Mouse (Mus musculus) MEL (cell line): ENCODE measurements around the gene Sox6. TPM values are rescaled to one million over a fixed set of nuclear protein-coding genes. Genes with fewer than 3 reads are reported as not detected.

ENCODE experiments used
- DNase-seq: peaks from one replicate; pipeline ENCODE4 v3.0.0; 2011; ENCODE audit warnings: low read depth, low spot score
- H3K27ac ChIP-seq: 2 replicates; pipeline ENCODE4 v1.5.1; 2012; ENCODE audit warnings: low read depth, mild to moderate bottlenecking, control low read depth, low read length, moderate library complexity; ENCODE audit not compliant: control insufficient read depth
- H3K27me3 ChIP-seq, 2 experiments: fragments of 150-350 bp in 1 of 2; sonication (generic) in 1 of 2; 2 replicates each; pipeline ENCODE4 v1.6.1; 2012; ENCODE audit warnings: low read length in 2 of 2, mild to moderate bottlenecking in 2 of 2, improper control_type of control experiment in 1 of 2, moderate library complexity in 1 of 2; ENCODE audit not compliant: insufficient read depth in 2 of 2, control insufficient read depth in 1 of 2
- H3K36me3 ChIP-seq, 2 experiments: 2 replicates each; pipeline ENCODE4 v1.6.1; 2012 to 2014; ENCODE audit warnings: low read length in 2 of 2, improper control_type of control experiment in 1 of 2, inconsistent platforms in 1 of 2, mild to moderate bottlenecking in 1 of 2; ENCODE audit not compliant: insufficient read depth in 2 of 2, control insufficient read depth in 1 of 2
- H3K4me1 ChIP-seq, 2 experiments: fragments of 150-350 bp in 1 of 2; sonication (generic) in 1 of 2; 2 replicates each; pipeline ENCODE4 v1.6.1; 2012; ENCODE audit warnings: low read length in 2 of 2, improper control_type of control experiment in 1 of 2, mild to moderate bottlenecking in 1 of 2; ENCODE audit not compliant: insufficient read depth in 2 of 2, control insufficient read depth in 1 of 2
- H3K4me3 ChIP-seq, 2 experiments: fragments of 150-350 bp in 1 of 2; sonication (generic) in 1 of 2; 2 replicates each; pipeline ENCODE4 v1.5.1; 2012; ENCODE audit warnings: low read depth in 2 of 2, low read length in 2 of 2, mild to moderate bottlenecking in 2 of 2, moderate library complexity in 2 of 2, control low read depth in 1 of 2, improper control_type of control experiment in 1 of 2; ENCODE audit not compliant: control insufficient read depth in 1 of 2, insufficient read depth in 1 of 2
- H3K79me2 ChIP-seq: 2 replicates; pipeline ENCODE4 v1.6.1; 2012; ENCODE audit warnings: mild to moderate bottlenecking, low read length, moderate library complexity; ENCODE audit not compliant: control insufficient read depth, poor library complexity, insufficient read depth
- H3K9ac ChIP-seq: 2 replicates; pipeline ENCODE4 v1.6.1; 2012; ENCODE audit warnings: low read depth, mild to moderate bottlenecking, control low read depth, low read length, moderate library complexity; ENCODE audit not compliant: control insufficient read depth, poor library complexity, severe bottlenecking
- H3K9me3 ChIP-seq: fragments of 150-350 bp; sonication (generic); replicated peaks from 2 replicates; pipeline ENCODE4 v1.6.1; 2012; ENCODE audit warnings: mild to moderate bottlenecking, low read length, improper control_type of control experiment, moderate library complexity; ENCODE audit not compliant: insufficient read depth
- CHD1 ChIP-seq: IDR thresholded peaks from 2 replicates; pipeline ENCODE4 v1.6.1; 2012; ENCODE audit warnings: low read depth, mild to moderate bottlenecking, inconsistent platforms, low read length, improper control_type of control experiment
- CHD2 ChIP-seq: IDR thresholded peaks from 2 replicates; pipeline ENCODE4 v1.6.1; 2011; ENCODE audit warnings: low read length, improper control_type of control experiment
- CTCF ChIP-seq, 3 experiments: IDR thresholded peaks in 2 of 3; conservative IDR thresholded peaks in 1 of 3; 2 replicates each; pipeline ENCODE4 v1.5.1; 2011 to 2012; ENCODE audit warnings: low read length in 3 of 3, low read depth in 2 of 3, mild to moderate bottlenecking in 2 of 3, improper control_type of control experiment in 1 of 3, inconsistent platforms in 1 of 3, mixed read lengths in 1 of 3, moderate library complexity in 1 of 3; ENCODE audit not compliant: control insufficient read depth in 1 of 3, insufficient read depth in 1 of 3, poor library complexity in 1 of 3, severe bottlenecking in 1 of 3
- EP300 ChIP-seq, 2 experiments: IDR thresholded peaks; 2 replicates each; pipeline ENCODE4 v1.6.1; 2011; ENCODE audit warnings: improper control_type of control experiment in 2 of 2, low read length in 2 of 2, low read depth in 1 of 2, mild to moderate bottlenecking in 1 of 2
- ETS1 ChIP-seq: IDR thresholded peaks from 2 replicates; pipeline ENCODE4 v1.6.1; 2012; ENCODE audit warnings: low read depth, mild to moderate bottlenecking, inconsistent platforms, low read length, improper control_type of control experiment, moderate library complexity
- KAT2A ChIP-seq: conservative IDR thresholded peaks from 2 replicates; pipeline ENCODE4 v1.6.1; 2012; ENCODE audit warnings: low read depth, low read length, improper control_type of control experiment, inconsistent platforms
- MAX ChIP-seq: IDR thresholded peaks from 2 replicates; pipeline ENCODE4 v1.6.1; 2011; ENCODE audit warnings: low read length, improper control_type of control experiment
- MXI1 ChIP-seq: IDR thresholded peaks from 2 replicates; pipeline ENCODE4 v1.6.1; 2011; ENCODE audit warnings: mild to moderate bottlenecking, low read depth, low read length, improper control_type of control experiment
- MYC ChIP-seq: IDR thresholded peaks from 2 replicates; pipeline ENCODE4 v1.6.1; 2011; ENCODE audit warnings: low read depth, mild to moderate bottlenecking, low read length, improper control_type of control experiment, moderate library complexity
- SIN3A ChIP-seq: IDR thresholded peaks from 2 replicates; pipeline ENCODE4 v1.6.1; 2012; ENCODE audit warnings: low read length, improper control_type of control experiment, inconsistent platforms
- TAL1 ChIP-seq: IDR thresholded peaks from 2 replicates; pipeline ENCODE4 v1.6.1; 2012; ENCODE audit warnings: mild to moderate bottlenecking, inconsistent platforms, low read length, moderate library complexity, mixed read lengths
- TCF12 ChIP-seq: IDR thresholded peaks from 2 replicates; pipeline ENCODE4 v1.6.1; 2014; ENCODE audit warnings: low read depth, mild to moderate bottlenecking, inconsistent platforms, low read length, improper control_type of control experiment, moderate library complexity
- UBTF ChIP-seq: IDR thresholded peaks from 2 replicates; pipeline ENCODE4 v1.6.1; 2012; ENCODE audit warnings: low read depth, mild to moderate bottlenecking, inconsistent platforms, low read length, improper control_type of control experiment, moderate library complexity, borderline replicate concordance; ENCODE audit not compliant: insufficient read depth
- ZKSCAN1 ChIP-seq: IDR thresholded peaks from 2 replicates; pipeline ENCODE4 v1.6.1; 2012; ENCODE audit warnings: low read depth, mild to moderate bottlenecking, inconsistent platforms, low read length, improper control_type of control experiment, moderate library complexity
- polyA plus RNA-seq, 2 experiments: library from polyadenylated mRNA; stranded (reverse) in 1 of 2; unstranded in 1 of 2; fragments of >175 nt in 1 of 2; fragments of >200 nt in 1 of 2; gene quantifications; 2 replicates each; pipeline versions ENCODE4 v1.2.1 to v1.2.4; 2012; ENCODE audit warnings: low replicate concordance in 2 of 2, low read depth in 1 of 2; ENCODE audit not compliant: insufficient read length in 2 of 2, insufficient read depth in 1 of 2, missing spikeins in 1 of 2
- total RNA-seq: library from RNA; depleted of rRNA; stranded (reverse); fragments of 300-350 nt; gene quantifications from 2 replicates; pipeline ENCODE4 v1.2.3, GENCODE M21; 2012

Sox6 gene
- total and polyA plus RNA-seq, 3 experiments: 2.6 to 4.6 TPM; not detected in 1

DNA sequence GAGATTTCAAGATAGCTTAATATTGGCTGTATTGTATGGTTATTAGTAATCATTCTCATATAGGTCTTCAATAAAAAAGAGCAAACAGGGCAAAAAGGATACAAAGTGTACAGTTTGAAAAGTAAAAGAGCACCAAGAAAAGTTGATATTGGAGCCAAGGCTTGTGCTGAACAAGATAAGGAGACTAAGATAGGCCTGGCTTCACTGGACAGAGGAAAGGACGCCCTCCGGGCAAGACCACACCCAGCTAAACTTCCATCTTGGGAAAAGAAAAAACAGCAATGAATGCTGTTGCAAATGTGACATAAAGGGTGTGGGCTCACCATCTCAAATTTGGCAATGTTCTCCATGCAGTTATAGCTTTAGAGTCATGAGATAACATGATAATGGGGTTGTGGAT is 165.7 kb downstream of the Sox6 start:
- no peak for DNase-seq
- Histone ChIP-seq H3K4me1 (peaks cover 0 to 3% of the 10 kb centered on the region in 2 experiments; a peak in 1 of 4 replicates), H3K79me2 (no peaks in the 10 kb centered on the region), H3K9ac (no peak overlapping the region), H3K9me3 (no peaks in the 10 kb centered on the region), H3K4me3 (no peak overlapping the region)
- TF ChIP-seq KAT2A: no peak
- no peak for TF ChIP-seq MXI1
- no peak for TF ChIP-seq CHD1
- TF ChIP-seq UBTF: no peak
- TF ChIP-seq TCF12: no peak
- TF ChIP-seq ETS1: no peak
- TF ChIP-seq MAX: no peak
- TF ChIP-seq TAL1: no peak
- TF ChIP-seq, all 39 proteins: peak for 0
- H3K27ac ChIP-seq: no peak overlapping the region
- H3K27me3 ChIP-seq: no peaks in the 10 kb centered on the region
- H3K36me3 ChIP-seq: no peaks in the 10 kb centered on the region

- no peak for DNase-seq
- no peaks in the 10 kb centered on the region for H3K9me3 ChIP-seq
- H3K27me3 ChIP-seq: no peaks in the 10 kb centered on the region
- H3K9ac ChIP-seq: no peak overlapping the region
- peaks cover 0 to 6% of the 10 kb centered on the region in 2 experiments; a peak in 2 of 4 replicates for H3K36me3 ChIP-seq
- H3K79me2 ChIP-seq: no peaks in the 10 kb centered on the region
- no peak overlapping the region for H3K27ac ChIP-seq
- TF ChIP-seq TAL1 (no peak), CHD1 (no peak), CHD2 (no peak), EP300 (IDR thresholded peaks at IDR 0.05; ENCODE audit: low read depth in 1 of 2, low read length in 2 of 2) (no peak)
- no peak overlapping the region for H3K4me3 ChIP-seq
- peaks cover 3 to 6% of the 10 kb centered on the region in 2 experiments; a peak in 3 of 4 replicates for H3K4me1 ChIP-seq
Measured at GRCm38 (mm10) chr7:115868504-115868903, 170.1 kb downstream of the Sox6 start.

- peaks cover 0 to 6% of the 10 kb centered on the region in 2 experiments; a peak in 2 of 4 replicates for H3K36me3 ChIP-seq
- no peaks in the 10 kb centered on the region for H3K27me3 ChIP-seq
- H3K4me3 ChIP-seq: no peak overlapping the region
- peaks cover 2 to 3% of the 10 kb centered on the region in 2 experiments; a peak in 3 of 4 replicates for H3K4me1 ChIP-seq
- H3K9ac ChIP-seq: no peak overlapping the region
- no peaks in the 10 kb centered on the region for H3K9me3 ChIP-seq
- H3K79me2 ChIP-seq: no peaks in the 10 kb centered on the region
- DNase-seq: no peak
- H3K27ac ChIP-seq: no peak overlapping the region
- TF ChIP-seq MYC (no peak), CTCF (IDR thresholded peaks at IDR 0.05 in 2 of 3, conservative IDR thresholded peaks at IDR 0.05 in 1 of 3; ENCODE audit: control insufficient read depth in 1 of 3, insufficient read depth in 1 of 3, low read depth in 2 of 3, low read length in 3 of 3, poor library complexity in 1 of 3, severe bottlenecking in 1 of 3) (no peak), KAT2A (no peak), MXI1 (no peak), ZKSCAN1 (no peak), EP300 (IDR thresholded peaks at IDR 0.05; ENCODE audit: low read depth in 1 of 2, low read length in 2 of 2) (no peak), CHD2 (no peak), SIN3A (no peak)
Measured at GRCm38 (mm10) chr7:115867518-115868270, 170.9 kb downstream of the Sox6 start.
